Mouse (Mus musculus) monocyte, adult 2 months (primary cell): ENCODE measurements at regions not wholly inside any gene's neighbourhood (a gene's known extent, or its start where the extent isn't known, plus 50 kb on each side); places are given as distances from the start of the nearest gene placed in this dataset.
A peak's percentile ranks its signal among the peaks of the same experiment; 100 is the strongest.
"Not testable (repeated sequence)": the region's sequence is repeated elsewhere in the genome, so short reads cannot be mapped to it uniquely, and the experiment has no call there.

Source experiments
- DNase-seq, 2 experiments: peaks; one replicate each; pipeline ENCODE4 v3.0.0; 2022; ENCODE audit warnings: low spot score in 2 of 2, low read depth in 1 of 2

- not testable (repeated sequence) for DNase-seq
Measured at GRCm38 (mm10) chr2:160583034-160583433, 62.7 kb upstream of the Top1 start.

- DNase-seq = no peak
Measured at GRCm38 (mm10) chr2:160583506-160583905, 62.2 kb upstream of the Top1 start.

DNA sequence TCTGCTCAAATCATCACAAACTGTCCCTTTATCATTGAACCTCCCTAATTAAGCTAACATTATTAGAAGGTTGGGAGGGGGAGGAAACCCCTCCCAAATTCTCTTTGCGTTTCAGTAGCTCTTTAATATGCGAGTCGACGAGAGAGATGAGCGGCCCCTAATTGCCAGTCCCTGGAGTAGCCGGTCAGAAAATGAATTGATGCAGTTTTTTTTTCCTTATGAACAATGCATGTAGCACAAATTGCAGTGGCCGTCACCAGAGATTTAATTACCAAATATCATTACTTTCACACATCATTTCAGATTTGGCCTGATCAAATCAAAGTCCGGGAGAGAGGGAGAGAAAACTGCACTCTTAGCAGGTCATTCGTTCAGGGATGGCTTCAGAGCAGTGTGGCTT, 61.1 kb upstream of the Top1 start:
- no peak for DNase-seq

- no peak for DNase-seq
Measured at GRCm38 (mm10) chr2:160587015-160587835, 58.5 kb upstream of the Top1 start.

DNA sequence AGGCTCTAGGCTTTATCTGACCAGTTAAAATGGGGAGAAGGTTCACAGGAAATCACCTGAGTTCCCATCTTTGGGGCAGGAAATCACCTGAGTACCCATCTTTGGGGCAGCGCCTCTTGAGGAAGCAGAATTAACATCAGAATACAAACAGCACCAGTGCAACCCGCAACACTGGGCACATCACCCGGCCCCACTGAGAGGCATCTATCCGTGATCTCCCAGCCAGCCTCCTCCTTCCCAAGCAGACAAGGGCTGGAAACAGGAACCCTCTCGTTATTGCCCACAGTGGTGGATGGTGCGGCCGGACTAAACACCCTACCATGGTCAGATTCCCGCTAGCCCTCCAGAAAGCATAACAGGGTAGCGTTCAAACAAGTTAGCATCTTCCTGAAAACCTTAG, 57.3 kb upstream of the Top1 start:
- no peak for DNase-seq

- DNase-seq = no peak
Measured at GRCm38 (mm10) chr2:160590209-160590910, 55.3 kb upstream of the Top1 start.

DNA sequence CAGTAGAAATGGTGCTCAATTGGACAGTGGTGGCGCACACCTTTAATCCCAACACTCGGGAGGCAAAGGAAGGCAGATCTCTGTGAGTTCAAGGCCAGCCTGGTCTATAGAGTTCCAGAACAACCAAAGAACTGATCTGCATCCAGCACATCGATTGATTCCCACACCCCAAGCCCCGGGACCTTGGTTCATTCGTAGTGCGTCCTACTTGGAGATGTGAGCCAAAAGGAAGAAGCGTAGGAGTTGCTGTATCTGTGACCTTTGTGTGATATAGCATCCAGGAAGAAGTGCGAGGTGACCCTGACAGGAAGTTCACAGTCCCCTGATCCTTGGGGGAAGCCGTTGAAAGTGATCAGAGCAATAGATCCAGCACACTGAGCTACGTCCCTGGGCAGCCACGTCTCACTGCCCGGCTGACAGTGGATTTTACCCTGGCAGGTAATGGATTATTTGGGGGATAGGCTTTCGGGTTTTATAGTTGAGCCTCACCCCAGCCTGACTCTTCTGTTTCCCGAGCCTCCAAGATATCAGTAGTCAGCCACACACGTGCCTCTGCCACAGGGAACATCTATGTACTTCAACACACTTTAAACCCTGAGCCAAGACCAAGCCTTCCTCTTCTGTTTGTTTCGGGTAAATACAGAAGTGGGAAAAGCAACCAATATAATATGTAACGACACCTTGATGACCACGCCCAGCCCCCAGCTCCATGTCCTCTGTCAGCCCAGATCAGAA, 54.1 kb upstream of the Top1 start:
- no peak for DNase-seq

DNA sequence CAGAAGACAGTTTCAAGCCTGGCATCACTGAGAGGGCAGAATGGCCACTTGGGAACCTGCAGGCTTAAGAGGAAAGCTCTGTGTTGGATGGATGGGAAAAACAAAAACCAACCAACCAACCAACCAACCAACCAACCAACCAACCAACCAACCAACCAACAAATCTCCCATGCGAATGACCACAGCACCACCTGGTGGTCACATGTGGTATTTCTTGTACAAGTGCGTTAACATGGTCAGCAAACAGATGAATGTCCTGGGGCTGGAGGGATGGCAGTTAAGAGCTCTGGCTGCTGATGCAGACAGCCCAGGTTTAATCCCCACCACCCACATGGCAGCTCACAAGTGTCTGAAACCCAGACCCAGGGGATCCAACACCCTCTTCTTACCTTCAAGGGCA, 52.7 kb upstream of the Top1 start:
- peak in 1 of 2 experiments; percentile 59 for DNase-seq
